ENCODE assay signal across 9 mouse cellular contexts in the genomic region with DNA sequence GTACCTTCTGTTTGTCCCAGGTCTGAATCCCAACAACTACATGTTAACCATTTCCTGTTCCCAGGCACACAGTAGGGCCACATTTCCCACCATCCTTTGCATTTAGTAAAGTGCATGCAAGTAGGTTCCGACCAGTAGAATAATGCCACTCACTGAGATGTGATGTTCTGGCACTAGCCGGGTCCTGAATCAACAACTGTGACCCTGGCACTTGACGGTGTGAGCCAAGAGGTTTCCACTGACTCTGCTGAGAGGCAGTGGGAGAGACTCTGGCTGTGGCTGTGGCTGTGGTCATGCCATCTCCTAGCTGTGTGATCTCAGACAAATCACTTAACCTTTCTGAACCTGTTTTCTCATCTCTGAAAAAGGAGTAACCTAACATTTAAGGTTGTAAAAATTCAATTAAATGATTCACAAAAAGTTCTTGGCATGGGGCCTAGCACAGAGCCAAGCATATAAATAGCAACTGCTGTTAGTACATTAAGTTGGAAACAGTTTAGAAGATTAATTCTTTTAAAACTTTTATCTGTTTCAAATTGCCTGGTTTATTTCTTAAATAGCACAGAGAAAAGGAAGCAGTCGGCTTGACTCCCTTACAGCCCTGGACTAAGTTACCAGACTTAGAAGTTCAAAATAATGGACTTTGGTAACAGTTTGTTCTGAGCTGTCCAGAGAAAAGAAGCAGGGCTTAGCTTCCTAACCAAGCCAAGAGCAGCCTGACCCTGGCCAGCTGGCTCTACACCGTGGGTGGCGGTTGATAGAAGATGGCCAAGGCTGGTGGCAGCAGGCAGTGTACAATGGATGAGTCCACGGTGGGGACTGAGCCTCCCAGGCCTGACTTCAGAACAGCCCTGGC. TPM values are rescaled to one million over a fixed set of nuclear protein-coding genes. Genes with fewer than 3 reads are reported as not detected.
DNase-seq lines count a peak whose midpoint lies in the region; ATAC-seq and TF ChIP-seq lines count a peak whose summit lies in the region.
"Had no signal": no experiment of that assay in that cellular context is flagged by ENCODE, and none has a peak within 500 bp of the region (broad histone marks: within the 10 kb centered on the region; RNA-seq: fewer than 3 reads in every experiment).

No protein-coding gene starts in this region.

- no peaks in the 10 kb centered on the region for H3K36me3 ChIP-seq in heart, embryonic 10.5 days
- H3K36me3 ChIP-seq in forebrain, embryonic 16.5 days (ENCODE audit: control insufficient read depth, insufficient read depth) = no peaks in the 10 kb centered on the region
- H3K36me3 ChIP-seq: stomach, embryonic 15.5 days had no signal

- no peak overlapping the region for H3K9ac ChIP-seq in forebrain, embryonic 16.5 days (replicated peaks; ENCODE audit: low read depth, low read length)
- H3K9ac ChIP-seq: stomach, embryonic 15.5 days had no signal

- no peak overlapping the region for H3K4me2 ChIP-seq in forebrain, embryonic 16.5 days (ENCODE audit: low read length)
- H3K4me2 ChIP-seq: stomach, embryonic 15.5 days had no signal

- H3K4me3 ChIP-seq in heart, embryonic 10.5 days = no peak overlapping the region
- H3K4me3 ChIP-seq in embryonic fibroblast, embryonic 13.5 days (ENCODE audit: insufficient read depth, low read length) = no peak overlapping the region
- no peak overlapping the region for H3K4me3 ChIP-seq in forebrain, embryonic 16.5 days (replicated peaks; ENCODE audit: low read length)
- H3K4me3 ChIP-seq: stomach, embryonic 15.5 days had no signal

- H3K27ac ChIP-seq in heart, embryonic 10.5 days = no peak overlapping the region
- peak overlapping the region; percentile 13; the same call in 1 of the 2 replicates for H3K27ac ChIP-seq in embryonic fibroblast, embryonic 13.5 days (ENCODE audit: insufficient read depth, low read length)
- H3K27ac ChIP-seq in forebrain, embryonic 16.5 days (ENCODE audit: low read length) = no peak overlapping the region
- H3K27ac ChIP-seq: stomach, embryonic 15.5 days had no signal

- no peak for TF ChIP-seq POLR2A in embryonic fibroblast, embryonic 13.5 days (IDR thresholded peaks at IDR 0.05; ENCODE audit: low read depth, low read length)

- 83% methylated on average over 7 of the region's 7 CpGs for WGBS in heart, embryonic 10.5 days
- WGBS in forebrain, embryonic 16.5 days = 69% methylated on average over 7 of the region's 7 CpGs

- peak; percentile 53 for DNase-seq in heart, adult 8-10 months (ENCODE audit: low spot score)
- DNase-seq in heart, embryonic 10.5 days (ENCODE audit: low spot score) = no peak
- DNase-seq in ovary, adult 18-20 months (ENCODE audit: low spot score) = peak; percentile 31
- no peak for DNase-seq in ovary, postnatal 36 days (ENCODE audit: low spot score)
- peak; percentile 60 for DNase-seq in testis, postnatal 10 days (ENCODE audit: low spot score)
- no peak for DNase-seq in layer of hippocampus, adult 11-12 months (ENCODE audit: low spot score)

- H3K4me1 ChIP-seq in heart, embryonic 10.5 days = peaks cover 16% of the 10 kb centered on the region
- peaks cover 5% of the 10 kb centered on the region for H3K4me1 ChIP-seq in embryonic fibroblast, embryonic 13.5 days (ENCODE audit: control insufficient read depth, insufficient read depth, low read length)
- peaks cover 11% of the 10 kb centered on the region for H3K4me1 ChIP-seq in forebrain, embryonic 16.5 days (replicated peaks; ENCODE audit: control insufficient read depth, insufficient read depth, low read length)

- peaks cover 3% of the 10 kb centered on the region; the same call in 1 of the 2 replicates for H3K27me3 ChIP-seq in heart, embryonic 10.5 days (ENCODE audit: insufficient read depth, poor library complexity, severe bottlenecking)
- H3K27me3 ChIP-seq in forebrain, embryonic 16.5 days (replicated peaks; ENCODE audit: control insufficient read depth, insufficient read depth, low read length) = no peaks in the 10 kb centered on the region
- H3K27me3 ChIP-seq: stomach, embryonic 15.5 days had no signal

- H3K9me3 ChIP-seq in heart, embryonic 10.5 days = no peaks in the 10 kb centered on the region
- H3K9me3 ChIP-seq in forebrain, embryonic 16.5 days (ENCODE audit: control insufficient read depth, low read length) = no peaks in the 10 kb centered on the region
- H3K9me3 ChIP-seq: stomach, embryonic 15.5 days had no signal

- no peak for TF ChIP-seq CTCF in embryonic fibroblast, embryonic 13.5 days (IDR thresholded peaks at IDR 0.05; ENCODE audit: borderline replicate concordance, insufficient read depth, low read length)

- no peak for ATAC-seq in forebrain, embryonic 16.5 days

RNA-seq across cellular contexts. Expression of a gene that starts 46.8 kb away (rescaled TPM):
- total RNA-seq in heart, adult 8-10 months (2022) = 100 to 1,000 TPM; 134 to 157 (median 146) TPM
- polyA plus RNA-seq in heart, embryonic 10.5 days (2016; fragmentation: Nextera tagmentation; extraction: Ambion mirVana) = 33.7 and 42.1 TPM in 2 replicates
- polyA plus RNA-seq in embryonic fibroblast, embryonic 13.5 days (2011; ENCODE audit: insufficient read length, low read depth, missing spikeins) = 89.8 and 121 TPM in 2 replicates
- 70.3 and 74.9 TPM in 2 replicates for polyA plus RNA-seq in forebrain, embryonic 16.5 days (2015; fragmentation: Nextera tagmentation; extraction: Ambion mirVana)

Comparison
In these comparisons a context has a peak if more than half of its experiments do, and no peak if none do; other contexts are left out.
1. DNase-seq: peak in heart, adult 8-10 months (single experiment), ovary, adult 18-20 months (single experiment) and testis, postnatal 10 days (single experiment); none in heart, embryonic 10.5 days (single experiment), ovary, postnatal 36 days (single experiment) and layer of hippocampus, adult 11-12 months (single experiment).